Comparison of ENCODE assay signal across 9 mouse cellular contexts in genomic region chr19:45812115-45812514, GRCm38 (mm10). TPM values are rescaled to one million over a fixed set of nuclear protein-coding genes. Genes with fewer than 3 reads are reported as not detected.
DNase-seq lines count a peak whose midpoint lies in the region; ATAC-seq and TF ChIP-seq lines count a peak whose summit lies in the region.
"Had no signal": no experiment of that assay in that cellular context is flagged by ENCODE, and none has a peak within 500 bp of the region (broad histone marks: within the 10 kb centered on the region; RNA-seq: fewer than 3 reads in every experiment).

No protein-coding gene starts in this region.

- intact Hi-C loops in gastrocnemius, adult 2 months (cut with DNase I), result loop anchor here (2.0 kb wide), 2 partner anchors 141 to 203 kb away; no protein-coding TSS in a partner anchor

- peak overlapping the region; percentile 31; the same call in 1 of the 2 replicates for H3K9ac ChIP-seq in forebrain, postnatal 0 days

- peak overlapping the region; percentile 61 for H3K4me3 ChIP-seq in gastrocnemius, adult 2 months
- peak overlapping the region; percentile 48 for H3K4me3 ChIP-seq in bone marrow macrophage, adult 2 months (ENCODE audit: insufficient read depth, low read length)
- H3K4me3 ChIP-seq in forebrain, postnatal 0 days (ENCODE audit: low read depth, low read length), result peak overlapping the region; percentile 27

- peak; percentile 64 for DNase-seq in gastrocnemius, adult 2 months
- no peak for DNase-seq in gastrocnemius, postnatal 25 days
- DNase-seq in forebrain, postnatal 0 days, result no peak
- peak; percentile 64 for DNase-seq in kidney, adult 9 months
- DNase-seq in lung, postnatal 10 days, result peak; percentile 68
- peak; percentile 78 for DNase-seq in retina, postnatal 1 day
- no peak for DNase-seq in left cerebral cortex, adult 8-10 months (ENCODE audit: low spot score in 2 of 2)

- no peaks in the 10 kb centered on the region for H3K36me3 ChIP-seq in forebrain, postnatal 0 days (ENCODE audit: insufficient read depth)

- no peak overlapping the region for H3K27ac ChIP-seq in gastrocnemius, adult 2 months
- H3K27ac ChIP-seq in bone marrow macrophage, adult 2 months (ENCODE audit: insufficient read depth, low read depth, low read length), result no peak overlapping the region
- no peak overlapping the region for H3K27ac ChIP-seq in forebrain, postnatal 0 days (ENCODE audit: low read depth, low read length)

- peak overlapping the region; percentile 51 for H3K4me2 ChIP-seq in forebrain, postnatal 0 days (ENCODE audit: low read depth)

- no peak for ATAC-seq in forebrain, postnatal 0 days
- ATAC-seq: Patski had no signal

- no peaks in the 10 kb centered on the region for H3K4me1 ChIP-seq in bone marrow macrophage, adult 2 months (ENCODE audit: control insufficient read depth, insufficient read depth, low read length)
- 0 out of 2 replicates have a peak, but pooled peaks cover 20% of the 10 kb centered on the region for H3K4me1 ChIP-seq in forebrain, postnatal 0 days (ENCODE audit: insufficient read depth)

- H3K27me3 ChIP-seq in forebrain, postnatal 0 days (ENCODE audit: insufficient read depth, low read length), result no peaks in the 10 kb centered on the region
- H3K27me3 ChIP-seq: Patski had no signal

- TF ChIP-seq CTCF in gastrocnemius, adult 2 months (IDR thresholded peaks at IDR 0.05), result no peak
- no peak for TF ChIP-seq CTCF in bone marrow macrophage, adult 2 months (IDR thresholded peaks at IDR 0.05; ENCODE audit: low read depth, low read length)
- TF ChIP-seq CTCF in forebrain, postnatal 0 days (IDR thresholded peaks at IDR 0.05; ENCODE audit: low read depth), result no peak

- H3K9me3 ChIP-seq in forebrain, postnatal 0 days (ENCODE audit: low read length), result no peaks in the 10 kb centered on the region

- TF ChIP-seq POLR2A in bone marrow macrophage, adult 2 months (IDR thresholded peaks at IDR 0.05; ENCODE audit: borderline replicate concordance, low read depth, low read length), result no peak

- WGBS in forebrain, postnatal 0 days, result 1% methylated on average over 16 of the region's 16 CpGs

RNA-seq across cellular contexts. Expression of gene Kcnip2, which starts 3.7 kb away (rescaled TPM):
- under 1 TPM; 0.48 to 0.70 TPM for total RNA-seq in gastrocnemius, adult 2 months (2021)
- total RNA-seq in gastrocnemius, postnatal 25 days (2021), result under 1 TPM in 1 of 2 experiments, not detected in 1; 0.29 TPM
- polyA plus RNA-seq in bone marrow macrophage, adult 2 months (2012; ENCODE audit: insufficient read depth, insufficient read length, missing spikeins), result not detected in 2 replicates
- total RNA-seq in forebrain, postnatal 0 days (2014; rRNA removed), result 30.6 and 42.8 TPM in 2 replicates
- 29.4 and 30.3 TPM in 2 replicates for polyA plus RNA-seq in forebrain, postnatal 0 days (2015; fragmentation: Nextera tagmentation; extraction: Ambion mirVana)
- total RNA-seq in left cerebral cortex, adult 8-10 months (2022), result 100 to 1,000 TPM; 150 to 177 (median 154) TPM

RNA-seq across cellular contexts. Expression of gene Mgea5, which starts 28.5 kb away (rescaled TPM):
- 10 to 100 TPM; 35.2 to 41.8 TPM for total RNA-seq in gastrocnemius, adult 2 months (2021)
- 10 to 100 TPM; 28.2 to 29.1 TPM for total RNA-seq in gastrocnemius, postnatal 25 days (2021)
- 84.9 and 93.8 TPM in 2 replicates for polyA plus RNA-seq in bone marrow macrophage, adult 2 months (2012; ENCODE audit: insufficient read depth, insufficient read length, missing spikeins)
- 214 and 247 TPM in 2 replicates for total RNA-seq in forebrain, postnatal 0 days (2014; rRNA removed)
- 46.8 and 67.8 TPM in 2 replicates for polyA plus RNA-seq in forebrain, postnatal 0 days (2015; fragmentation: Nextera tagmentation; extraction: Ambion mirVana)
- 100 to 1,000 TPM; 142 to 157 (median 154) TPM for total RNA-seq in left cerebral cortex, adult 8-10 months (2022)

Comparison
In these comparisons a context has a peak if more than half of its experiments do, and no peak if none do; other contexts are left out.
1. DNase-seq: peak in gastrocnemius, adult 2 months (single experiment), kidney, adult 9 months (single experiment), lung, postnatal 10 days (single experiment) and retina, postnatal 1 day (single experiment); none in gastrocnemius, postnatal 25 days (single experiment), forebrain, postnatal 0 days (single experiment) and left cerebral cortex, adult 8-10 months (0 of 2).
2. RNA of gene Kcnip2, which starts 3.7 kb away (total RNA-seq): 150 to 177 TPM in left cerebral cortex, adult 8-10 months and 30.6 to 42.8 TPM in forebrain, postnatal 0 days; 0.48 to 0.70 TPM in gastrocnemius, adult 2 months and 0.29 TPM in gastrocnemius, postnatal 25 days; every median in the first group is over 10 times any median in the second.
3. Peak in every context shown above with its lines, with median percentiles within 50 percentile points of each other: H3K4me3 ChIP-seq.